Mouse (Mus musculus) gonadal fat pad, adult 2 months (tissue): Measurements from ENCODE around the gene Aplnr. TPM values are rescaled to one million over a fixed set of nuclear protein-coding genes. Genes with fewer than 3 reads are reported as not detected.

Source experiments
- DNase-seq: peaks from one replicate; pipeline ENCODE4 v3.0.0-alpha.2; 2012; ENCODE audit warnings: low read depth
- polyA plus RNA-seq: library from polyadenylated mRNA; depleted of rRNA; stranded (reverse); fragments of >200 nt; gene quantifications from 2 replicates; pipeline ENCODE4 v1.2.3, GENCODE M21; 2012

The Aplnr gene
- polyA plus RNA-seq, 1 experiment = 21.7 TPM

DNA sequence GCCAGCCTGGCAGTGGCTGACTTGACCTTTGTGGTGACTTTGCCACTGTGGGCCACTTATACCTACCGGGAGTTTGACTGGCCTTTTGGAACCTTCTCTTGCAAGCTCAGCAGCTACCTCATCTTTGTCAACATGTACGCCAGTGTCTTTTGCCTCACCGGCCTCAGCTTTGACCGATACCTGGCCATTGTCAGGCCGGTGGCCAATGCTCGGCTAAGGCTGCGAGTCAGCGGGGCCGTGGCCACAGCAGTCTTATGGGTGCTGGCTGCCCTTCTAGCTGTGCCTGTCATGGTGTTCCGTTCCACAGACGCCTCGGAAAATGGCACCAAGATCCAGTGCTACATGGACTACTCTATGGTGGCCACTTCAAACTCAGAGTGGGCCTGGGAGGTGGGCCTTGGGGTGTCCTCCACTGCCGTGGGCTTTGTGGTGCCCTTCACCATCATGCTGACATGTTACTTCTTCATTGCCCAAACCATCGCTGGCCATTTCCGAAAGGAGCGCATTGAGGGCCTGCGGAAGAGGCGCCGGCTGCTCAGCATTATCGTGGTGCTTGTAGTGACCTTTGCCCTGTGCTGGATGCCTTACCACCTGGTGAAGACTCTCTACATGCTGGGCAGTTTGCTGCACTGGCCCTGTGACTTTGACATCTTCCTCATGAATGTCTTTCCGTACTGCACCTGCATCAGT, 951 bp downstream of the Aplnr start:
- DNase-seq = no peak

DNA sequence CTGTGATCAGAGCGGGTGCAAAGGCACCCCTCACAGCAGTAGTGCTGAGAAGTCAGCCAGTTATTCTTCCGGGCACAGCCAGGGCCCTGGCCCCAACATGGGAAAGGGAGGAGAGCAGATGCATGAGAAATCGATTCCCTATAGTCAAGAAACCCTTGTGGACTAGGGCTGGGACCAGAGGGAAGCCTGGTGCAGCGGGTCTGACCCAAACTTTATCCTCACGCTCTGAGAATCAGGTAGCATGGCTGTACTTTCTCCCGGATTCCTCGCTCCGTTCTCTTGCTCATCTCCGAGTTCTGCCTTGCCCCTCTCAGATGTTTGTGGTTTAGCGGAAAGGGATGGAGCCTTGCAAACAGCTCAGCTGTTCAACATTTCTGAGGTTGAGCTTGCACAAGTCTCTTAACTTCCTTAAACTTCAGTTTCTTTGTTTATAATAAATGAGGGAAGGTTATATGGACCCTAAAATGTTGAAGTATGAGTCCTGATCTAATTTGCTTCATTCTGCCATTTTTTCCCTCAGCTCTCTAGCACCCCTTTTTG, 1.6 kb downstream of the Aplnr start:
- no peak for DNase-seq

DNA sequence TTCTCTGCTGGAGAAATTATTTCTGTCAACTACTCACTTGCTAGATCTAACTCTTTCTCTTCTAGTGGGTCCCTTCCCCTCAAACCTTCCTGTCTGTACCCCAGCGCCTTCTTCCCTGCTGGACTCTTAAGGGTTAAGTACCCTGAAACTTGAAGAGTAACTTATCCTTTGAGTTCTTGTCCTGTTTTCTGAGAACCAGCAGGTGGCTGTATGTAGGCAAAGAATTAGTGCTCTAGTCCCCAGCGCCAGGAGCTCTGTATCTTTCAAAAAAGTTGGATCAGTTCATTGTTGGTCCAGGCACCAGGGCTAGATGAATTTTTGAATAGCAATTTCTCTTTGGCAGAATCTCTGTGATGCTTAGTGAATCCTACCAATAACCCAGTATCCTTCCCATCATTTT, 2.1 kb downstream of the Aplnr start:
- DNase-seq = no peak

DNA sequence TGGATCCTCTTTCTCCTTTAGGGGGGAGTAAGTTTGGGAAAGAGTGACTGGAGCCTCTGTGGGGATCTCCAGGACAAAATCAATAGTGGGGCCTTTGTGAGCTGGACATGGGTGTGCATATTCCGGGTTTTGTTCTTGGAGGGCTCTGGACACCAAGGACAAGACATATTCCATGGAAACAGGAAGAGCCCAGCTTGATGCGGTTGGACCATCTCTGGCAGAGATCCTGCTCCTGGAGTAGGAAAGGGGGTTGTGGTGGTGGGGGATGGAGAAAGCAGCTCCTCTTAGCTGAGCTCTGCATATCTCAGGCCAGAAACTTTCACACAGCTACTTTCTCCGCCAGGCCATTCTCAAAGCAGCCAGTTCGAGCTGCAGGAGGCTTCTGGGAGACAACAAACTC, 3.4 kb downstream of the Aplnr start:
- DNase-seq = no peak

DNA sequence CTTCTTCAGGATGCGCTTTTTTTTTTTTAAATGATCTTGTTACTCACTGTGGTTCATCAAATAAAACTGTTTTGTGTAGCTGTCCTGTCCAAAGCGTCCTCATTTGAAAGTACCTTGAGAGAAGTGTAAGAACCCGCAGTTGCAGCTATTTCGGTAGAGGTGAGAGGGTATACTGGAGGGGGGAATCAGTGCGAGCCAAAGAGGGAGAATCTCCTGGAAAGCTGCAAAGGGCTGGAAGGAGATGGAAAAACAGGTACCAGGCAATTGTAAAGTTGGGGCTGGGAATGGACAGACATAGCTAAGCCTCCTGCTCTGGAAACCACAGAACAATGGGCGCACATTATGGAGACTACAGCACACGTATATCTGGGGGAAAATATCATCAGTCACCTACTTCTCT, 3.8 kb downstream of the Aplnr start:
- DNase-seq = no peak

DNA sequence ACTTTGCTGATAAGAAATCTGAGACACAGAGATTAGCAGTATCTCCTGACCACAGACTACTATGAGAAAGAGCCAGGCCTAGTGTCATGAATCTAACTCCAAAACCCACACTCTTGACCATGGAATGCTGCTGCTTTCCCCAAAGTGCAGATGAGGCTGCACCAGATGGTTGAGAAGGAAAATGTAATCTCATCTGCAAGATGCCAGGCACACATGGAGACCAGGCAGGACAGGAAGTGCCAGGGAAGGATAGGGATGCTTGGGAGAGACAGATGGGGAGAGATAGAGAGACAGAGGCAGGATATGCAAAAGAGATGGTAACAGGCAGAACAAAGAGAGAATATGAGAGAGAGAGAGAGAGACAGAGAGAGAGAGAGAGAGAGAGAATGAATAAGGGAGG, 4.8 kb downstream of the Aplnr start:
- no peak for DNase-seq

DNA sequence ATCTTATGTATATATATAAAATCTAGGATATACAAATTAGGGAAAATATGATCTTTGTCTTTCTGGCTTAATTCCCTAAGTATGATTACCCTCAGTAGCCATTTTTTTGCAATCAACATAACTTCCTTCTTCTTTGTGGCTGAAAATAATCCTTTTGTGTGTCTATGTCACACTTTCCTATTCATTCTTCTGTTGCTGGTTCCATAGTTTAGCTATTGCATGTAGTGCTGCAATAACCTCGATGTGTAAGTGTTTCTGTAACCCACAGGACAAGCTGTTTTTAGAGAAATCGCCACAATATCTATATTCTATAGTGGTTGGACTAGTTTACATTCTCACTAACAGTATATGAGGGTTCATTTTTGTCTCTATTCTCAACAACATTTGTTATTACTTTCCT, 8.9 kb downstream of the Aplnr start:
- no peak for DNase-seq

DNA sequence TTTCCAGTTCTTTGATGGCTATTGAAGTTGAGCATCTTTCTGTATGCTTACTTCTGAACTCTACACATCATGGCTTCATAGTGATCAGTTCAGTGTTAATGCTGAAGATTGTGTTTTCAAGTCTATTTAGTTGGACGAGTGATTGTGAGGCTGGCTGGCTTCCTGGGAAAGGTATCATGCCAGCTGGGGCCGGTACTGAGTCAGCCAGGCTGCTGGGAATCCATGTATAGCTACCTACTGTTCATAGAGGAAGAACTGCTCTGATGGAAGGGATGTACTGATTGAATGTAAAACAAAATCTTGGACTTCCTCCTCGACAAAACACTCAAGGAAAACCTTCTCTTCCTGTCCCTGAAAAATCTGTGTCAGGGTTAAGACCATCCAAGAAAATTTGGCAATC, 9.3 kb downstream of the Aplnr start:
- no peak for DNase-seq

DNA sequence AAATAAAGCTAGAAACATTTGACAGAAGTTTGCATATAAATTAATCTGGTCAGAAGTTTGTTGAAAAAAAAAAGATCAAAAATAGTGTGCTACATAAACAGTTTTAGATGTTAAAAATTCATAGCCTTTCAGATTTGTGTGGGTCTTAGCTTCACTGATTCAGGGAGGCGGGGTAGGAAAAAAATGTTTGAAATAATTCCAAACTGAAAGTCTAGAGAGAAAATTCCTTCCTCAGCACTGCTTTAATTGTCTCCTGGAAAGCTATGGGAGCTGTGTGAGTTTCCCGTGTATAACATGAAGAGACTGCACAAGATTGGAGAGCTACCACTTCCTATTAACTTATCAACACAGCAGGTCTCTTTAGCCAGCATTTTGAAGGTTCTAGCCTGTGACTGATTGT, 11.5 kb downstream of the Aplnr start:
- no peak for DNase-seq

DNA sequence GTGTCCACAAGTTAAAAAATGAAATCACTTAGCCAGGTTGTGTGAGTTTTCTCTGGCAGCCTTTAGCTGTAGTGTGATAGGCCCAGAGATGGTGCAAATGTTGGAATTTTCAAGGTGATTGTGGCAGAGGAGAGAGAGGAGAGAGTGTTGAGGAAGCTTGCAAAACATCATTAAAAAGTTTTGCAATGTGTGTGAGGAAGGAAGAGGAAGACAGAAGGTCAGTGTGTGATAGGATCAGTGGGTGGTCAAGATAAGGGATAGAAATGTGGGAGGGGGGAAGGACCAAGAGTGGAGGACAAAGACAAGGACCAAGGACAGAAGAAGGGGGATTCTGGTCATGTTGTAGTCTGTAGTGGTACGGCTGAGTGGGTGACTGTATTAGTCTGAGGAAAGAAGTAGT, 14.3 kb downstream of the Aplnr start:
- DNase-seq = no peak

DNA sequence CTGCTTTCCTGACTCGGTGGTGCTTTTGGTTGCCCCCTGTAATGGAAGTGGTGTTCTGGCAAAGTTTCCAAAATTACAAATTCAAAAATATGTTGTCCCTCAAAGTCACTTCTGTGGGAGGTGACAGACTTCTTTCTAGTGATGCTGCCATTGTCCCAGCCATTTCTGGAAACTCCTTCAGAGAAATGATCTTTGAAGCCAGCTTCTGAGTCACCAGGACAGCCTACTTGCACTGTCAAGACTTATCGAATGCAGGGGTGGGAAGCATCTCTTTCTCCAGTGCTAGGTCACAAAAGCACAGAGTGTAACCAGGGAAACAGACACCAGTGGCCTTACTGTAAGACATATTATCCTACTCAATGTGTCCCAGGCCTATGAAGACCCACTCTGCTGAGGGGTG, 15.2 kb downstream of the Aplnr start:
- no peak for DNase-seq

DNA sequence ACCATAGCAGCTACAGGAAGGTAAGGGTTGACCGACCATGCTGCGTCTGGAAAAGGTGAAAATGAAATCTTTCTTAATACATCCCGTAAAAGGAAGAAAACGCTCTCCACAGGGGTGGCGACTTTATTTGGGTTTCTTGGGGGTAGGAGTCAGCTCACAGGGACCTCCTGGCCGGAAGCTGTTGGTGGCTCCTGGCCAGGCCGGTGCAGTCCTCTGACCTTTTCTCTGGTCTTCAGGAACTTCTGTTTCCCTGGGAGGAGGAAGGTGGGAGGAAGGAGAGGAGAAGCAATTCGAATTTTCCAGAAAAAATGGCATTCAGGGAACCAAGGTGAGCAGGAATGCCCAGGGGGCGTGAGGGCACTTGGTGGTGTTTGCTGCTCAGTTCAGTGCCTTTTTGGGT, 19.3 kb downstream of the Aplnr start:
- DNase-seq = no peak

DNA sequence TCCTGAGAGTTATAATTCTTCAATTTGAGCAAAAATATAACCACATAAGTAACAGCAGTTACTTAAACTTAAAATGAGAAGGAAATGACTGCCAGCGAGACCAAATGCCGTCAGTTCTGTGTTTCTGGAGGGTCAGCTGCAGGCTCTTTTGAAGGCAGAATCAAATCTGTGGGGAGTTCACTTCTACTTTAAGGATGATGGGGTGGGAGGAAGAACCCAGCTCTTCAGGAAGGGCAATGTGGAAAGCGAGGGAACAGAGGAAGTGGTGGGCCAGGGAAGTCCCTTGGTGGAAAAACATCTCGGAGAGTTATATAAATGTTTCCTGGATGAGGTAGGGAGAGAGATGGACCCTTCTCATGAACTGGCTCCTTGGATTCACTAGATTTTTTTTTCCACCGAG, 20.1 kb downstream of the Aplnr start:
- DNase-seq = no peak

DNA sequence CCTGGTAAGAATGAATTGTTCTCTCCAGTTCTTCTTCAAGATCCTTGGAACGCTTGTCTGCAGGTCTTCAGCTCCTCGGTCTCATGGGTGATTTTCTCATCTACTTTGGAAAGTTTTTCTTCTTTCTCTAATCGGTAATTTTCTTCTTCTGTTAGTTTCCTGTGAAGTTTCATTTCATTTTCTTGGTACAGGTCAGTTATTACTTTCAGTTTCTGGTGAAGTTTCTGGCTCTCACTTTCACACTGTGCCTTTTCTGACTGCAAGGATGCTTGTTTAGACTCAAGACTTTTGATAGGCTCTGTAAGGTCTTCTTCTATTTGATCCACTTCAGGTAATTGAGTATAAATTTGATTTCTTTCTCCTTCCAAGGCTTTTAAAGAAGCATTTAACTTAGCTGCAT, 21.4 kb downstream of the Aplnr start:
- DNase-seq = no peak

DNA sequence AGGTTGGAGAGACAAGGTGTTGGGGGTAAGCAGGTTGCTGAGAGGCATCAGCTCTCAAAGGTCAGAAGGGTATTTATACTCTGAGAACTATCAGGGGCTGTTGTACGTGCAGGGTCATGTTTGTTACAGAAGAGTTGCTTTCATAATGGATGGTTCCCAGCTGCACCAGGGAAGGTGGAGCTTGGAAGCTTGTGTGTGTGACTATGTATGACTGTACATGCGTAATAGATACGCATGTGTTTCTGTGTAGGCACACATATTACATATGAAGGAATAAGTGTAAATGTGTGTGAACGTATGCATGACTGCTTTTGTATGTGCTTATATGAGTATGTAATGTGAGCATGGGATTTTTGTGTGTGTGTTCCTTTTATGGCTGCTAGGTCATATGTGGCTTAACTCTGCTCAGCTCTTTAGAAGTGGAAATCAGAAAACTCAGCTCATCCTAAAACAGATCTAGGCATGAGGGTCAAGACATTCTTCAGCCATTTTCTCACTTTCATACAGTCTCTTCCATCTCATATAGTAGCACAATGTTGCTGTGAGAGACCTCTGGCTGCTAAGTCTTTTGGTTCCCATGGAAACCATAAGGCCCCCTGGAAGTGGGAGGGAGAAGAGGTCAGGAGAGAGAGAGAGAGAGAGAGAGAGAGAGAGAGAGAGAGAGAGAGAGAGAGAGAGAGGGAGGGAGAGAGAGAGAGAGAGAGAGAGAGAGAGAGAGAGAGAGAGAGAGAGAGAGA, 25.0 kb downstream of the Aplnr start:
- DNase-seq = no peak

DNA sequence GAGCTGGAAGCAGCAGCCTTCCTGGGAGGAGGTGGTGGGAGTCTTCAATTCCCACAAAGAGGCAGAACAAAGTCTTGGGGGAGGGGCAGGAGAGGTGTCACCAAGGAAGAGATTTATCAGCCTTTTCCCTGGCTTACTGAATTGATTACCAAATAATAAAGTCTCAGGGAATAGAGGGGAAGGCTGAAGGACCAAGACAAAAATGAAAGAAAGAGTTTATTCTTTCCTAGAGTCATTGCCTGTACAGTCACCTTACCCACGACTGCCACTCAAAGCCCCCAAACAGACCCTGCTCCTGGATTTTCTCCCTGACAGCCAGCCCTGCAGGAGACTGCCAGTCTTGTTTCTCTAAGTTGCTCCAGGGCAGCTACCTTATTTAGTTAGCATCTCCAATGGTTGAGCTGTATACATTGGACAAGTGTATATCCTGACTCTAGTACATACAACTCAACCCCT, 25.6 kb downstream of the Aplnr start:
- no peak for DNase-seq

DNA sequence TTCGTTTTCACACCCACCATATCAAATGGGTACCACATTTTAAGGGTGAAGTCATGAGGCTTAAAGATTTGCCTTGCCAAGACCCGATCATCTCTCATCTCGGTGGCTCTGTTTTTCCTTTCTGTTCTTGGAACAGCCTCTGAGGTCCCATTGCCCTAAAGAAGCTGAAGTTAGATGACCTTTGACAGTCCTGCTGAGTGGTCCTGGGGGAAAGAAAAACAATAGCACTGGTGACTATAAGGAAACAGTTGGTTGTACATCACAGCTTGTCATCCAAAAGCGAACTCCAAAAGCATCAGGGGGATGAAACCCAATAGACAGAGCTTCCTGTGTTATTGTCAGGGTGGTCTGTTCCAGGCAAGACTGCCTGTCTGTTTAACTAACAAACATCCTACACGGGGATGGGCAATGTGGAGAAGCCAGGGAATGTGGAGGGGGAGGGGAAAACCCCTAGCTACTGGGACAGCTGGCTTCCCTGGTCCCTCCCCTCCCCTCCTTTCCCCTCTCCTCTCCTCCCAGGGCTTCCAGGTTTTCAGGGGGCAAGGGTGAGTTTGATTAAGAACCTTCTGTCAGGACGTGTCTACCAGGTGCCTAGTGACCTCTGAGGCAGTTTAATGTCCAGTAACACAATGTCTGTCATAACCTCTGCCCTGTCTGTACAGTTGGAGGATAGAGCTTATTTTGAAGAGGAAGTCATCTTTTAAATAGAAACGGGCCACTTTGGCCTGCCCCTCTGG, 27.5 kb downstream of the Aplnr start:
- no peak for DNase-seq

DNA sequence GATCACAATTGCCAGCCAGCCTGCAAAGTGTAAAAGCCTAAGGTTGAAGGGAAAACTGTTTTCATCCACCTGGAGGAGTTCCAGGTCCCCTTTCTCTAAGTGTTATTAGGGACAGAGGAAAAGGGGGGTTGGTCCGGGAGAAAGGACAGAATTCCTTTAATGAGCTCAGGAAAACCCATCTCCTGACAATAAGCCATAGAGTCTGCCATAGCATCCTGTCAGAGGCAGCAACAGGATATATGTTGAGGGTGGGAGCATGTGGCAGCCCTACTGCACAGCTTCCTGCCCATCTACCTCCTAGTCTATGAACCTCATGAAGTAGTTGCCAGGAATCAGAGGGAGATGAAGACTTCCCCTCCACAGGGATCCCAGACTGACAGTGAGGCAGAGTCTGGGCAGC, 31.6 kb downstream of the Aplnr start:
- DNase-seq = no peak

DNA sequence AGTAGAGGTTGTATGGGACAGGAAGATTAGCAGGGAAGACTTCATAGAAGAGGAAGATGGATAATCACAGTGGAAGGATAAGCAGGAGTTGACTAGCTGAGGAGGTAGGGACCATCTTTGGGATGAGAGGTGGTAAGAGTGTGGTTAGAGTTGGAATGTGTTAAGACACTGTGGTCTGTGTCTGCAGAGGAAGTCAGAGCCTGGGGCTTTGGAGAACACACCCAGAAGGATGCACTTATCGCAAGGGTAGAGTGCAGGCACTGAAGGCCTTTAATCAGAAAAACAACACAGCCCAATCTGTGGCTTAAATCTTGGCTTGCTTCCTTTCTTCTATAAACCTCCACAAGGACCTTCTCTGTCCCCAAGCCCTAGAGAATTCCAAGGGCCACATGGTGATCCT, 32.3 kb downstream of the Aplnr start:
- DNase-seq = no peak

DNA sequence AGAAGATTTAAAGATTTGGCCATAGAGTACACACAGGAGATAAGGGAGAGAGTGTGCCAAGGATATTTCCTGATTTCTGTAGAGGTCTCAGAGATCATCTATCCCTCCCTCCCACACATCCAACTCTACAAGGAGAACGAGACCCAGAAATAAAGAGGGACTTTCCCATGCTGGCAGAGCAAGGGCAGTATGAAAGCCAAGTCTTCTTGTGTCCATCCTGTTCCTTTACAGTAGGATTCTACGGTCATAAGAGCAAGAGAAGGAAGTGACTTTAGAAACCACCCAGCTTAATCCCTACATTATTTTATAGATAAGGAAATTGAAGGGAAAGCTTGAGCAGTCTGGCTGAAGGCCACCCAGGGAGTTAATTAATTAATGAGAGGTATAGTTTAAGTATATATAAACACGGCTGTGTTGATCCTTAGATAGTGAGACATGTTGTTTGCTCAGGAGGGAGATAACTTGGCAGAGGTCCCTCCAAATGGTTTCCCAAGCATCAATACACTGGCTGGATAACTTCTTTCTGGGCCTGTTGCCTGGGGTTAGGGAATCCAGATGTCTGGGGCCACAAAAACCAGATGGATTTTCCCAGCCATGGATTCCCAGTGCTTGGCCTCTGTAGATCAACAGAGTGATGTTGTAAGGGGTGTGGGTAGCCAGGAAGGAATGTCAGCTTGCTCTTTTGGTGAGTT, 36.2 kb downstream of the Aplnr start:
- DNase-seq = no peak

DNA sequence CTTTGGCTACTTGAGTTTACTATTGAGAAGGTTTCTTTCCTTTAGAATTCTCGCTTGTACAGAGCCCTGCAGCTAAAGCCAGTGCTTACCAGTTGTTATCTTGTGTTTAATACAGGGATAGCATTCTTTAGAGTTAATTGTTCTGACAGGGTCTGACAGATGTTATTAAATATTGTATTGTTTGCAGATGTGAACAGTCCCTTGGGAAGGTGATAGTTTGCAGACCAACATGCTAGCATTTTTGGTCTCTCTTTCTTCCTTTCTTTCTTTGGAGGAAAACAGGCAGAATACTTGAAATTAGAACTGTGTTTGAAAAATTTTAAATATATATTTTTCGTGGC, 36.7 kb downstream of the Aplnr start:
- DNase-seq = no peak

DNA sequence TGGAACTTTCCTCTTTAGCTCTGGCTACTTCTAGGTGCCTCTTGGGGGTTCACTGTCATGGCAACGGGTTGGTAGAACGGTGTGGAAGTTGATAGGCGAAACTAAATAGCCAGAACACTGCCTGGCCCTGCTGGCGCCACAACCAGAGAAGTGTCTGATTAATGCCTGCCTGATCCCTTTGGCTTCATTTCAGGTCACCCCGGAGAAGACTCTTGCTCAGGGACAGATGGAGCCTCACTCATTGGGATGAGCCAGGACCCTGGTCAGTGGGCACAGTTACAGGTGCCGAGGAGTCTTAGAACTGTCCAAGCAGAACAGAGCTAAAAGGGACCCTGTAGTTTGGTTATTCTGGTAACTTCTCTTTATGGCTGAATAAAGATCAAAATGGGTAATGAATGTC, 37.5 kb downstream of the Aplnr start:
- DNase-seq = no peak
